Mouse (Mus musculus) embryo, embryonic 11.5 days (tissue): Measurements from ENCODE around the gene Pls3.

ENCODE experiments used
- DNase-seq: peaks from one replicate; pipeline ENCODE4 v3.0.0-alpha.2; 2012; ENCODE audit warnings: low read depth, low spot score

Pls3 gene

DNA sequence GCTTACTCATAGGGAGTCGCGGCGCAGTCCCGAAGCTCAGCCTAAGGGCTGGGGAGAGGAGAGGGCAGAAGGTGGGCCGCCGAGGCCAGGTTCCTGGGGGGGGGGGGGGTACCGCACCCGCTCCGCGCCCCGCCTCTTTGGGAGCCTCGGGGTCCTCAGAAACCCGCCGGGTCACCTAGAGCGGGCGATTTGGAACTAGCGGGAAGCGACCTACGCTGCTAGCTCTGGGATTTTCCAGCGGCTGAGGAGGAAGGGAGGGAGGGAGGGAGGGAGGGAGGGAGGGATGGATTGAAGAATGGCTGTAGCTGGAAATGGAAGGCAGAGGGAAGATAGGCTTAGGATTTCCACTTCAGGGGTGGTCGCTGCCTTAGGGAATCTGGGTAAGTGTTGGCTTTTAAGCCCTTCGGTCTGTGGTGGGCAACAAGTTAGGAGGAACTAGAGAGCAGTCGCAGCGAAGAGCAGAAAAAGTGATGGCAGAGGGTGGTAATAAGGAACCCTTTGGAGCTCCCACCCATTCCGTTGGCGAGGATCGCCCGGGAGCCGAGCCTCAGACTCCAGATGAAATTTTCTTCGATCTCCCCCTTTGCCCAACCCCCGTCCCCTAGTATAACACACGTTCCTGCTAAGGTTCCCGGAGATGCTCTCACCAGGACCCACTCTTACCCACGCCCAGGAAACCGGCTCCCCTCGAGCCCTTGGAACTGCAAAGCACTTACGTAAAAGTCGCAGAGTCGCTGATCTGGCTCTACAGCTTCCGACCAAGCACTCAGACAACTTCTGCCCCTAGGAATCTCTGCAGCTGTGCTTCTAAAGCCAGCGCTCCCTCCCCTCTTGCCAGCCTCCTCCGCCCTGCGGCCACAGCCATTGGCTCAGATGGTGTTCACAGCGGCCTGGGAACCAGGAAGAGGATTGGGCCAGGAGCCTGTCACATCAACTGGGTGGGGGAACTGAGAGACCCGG is at the start of gene Pls3:
Gene Pls3, minus strand, starts transcription at position 851 of the 960 bp plus-strand sequence.
- peak; percentile 74 for DNase-seq

DNA sequence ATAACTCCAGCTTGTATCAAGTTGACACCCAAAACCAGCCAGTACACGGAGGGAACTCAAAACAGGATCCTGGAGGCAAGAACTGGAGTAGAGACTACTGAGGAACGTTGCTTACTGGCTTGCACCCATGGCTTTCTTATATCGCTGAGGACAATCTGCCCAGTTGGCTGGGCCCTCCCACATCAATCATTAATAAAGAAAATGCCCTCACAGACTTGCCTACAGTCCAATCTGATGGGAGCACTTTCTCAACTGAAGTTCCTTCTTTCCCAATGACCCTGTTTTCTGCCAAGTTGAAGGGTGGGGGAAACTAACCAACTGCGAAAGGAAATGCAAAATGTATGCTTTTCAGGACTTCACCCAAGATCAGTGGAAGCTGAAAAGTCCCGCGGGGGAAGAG is 20.7 kb upstream of the Pls3 start:
- no peak for DNase-seq

DNA sequence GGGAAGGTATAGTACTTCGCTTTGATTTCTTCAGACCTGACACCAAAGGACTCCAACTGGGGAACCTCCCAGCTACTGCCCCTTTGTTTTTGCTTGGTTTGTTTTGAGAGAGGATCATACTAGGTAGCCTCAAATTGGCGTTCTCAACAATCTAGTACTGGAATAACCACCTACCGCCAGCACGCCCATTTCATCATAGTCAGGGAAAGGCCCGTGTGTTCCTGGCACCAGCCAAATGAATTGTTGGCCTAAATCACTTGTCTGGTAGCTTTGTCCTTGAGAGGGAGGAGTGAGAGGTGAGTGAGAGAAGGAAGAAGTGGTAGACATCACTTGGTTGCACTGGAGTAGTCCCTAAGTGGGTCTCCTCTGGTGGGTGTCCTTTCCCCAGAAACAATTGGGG is 584 bp upstream of the Pls3 start:
- DNase-seq, result no peak

DNA sequence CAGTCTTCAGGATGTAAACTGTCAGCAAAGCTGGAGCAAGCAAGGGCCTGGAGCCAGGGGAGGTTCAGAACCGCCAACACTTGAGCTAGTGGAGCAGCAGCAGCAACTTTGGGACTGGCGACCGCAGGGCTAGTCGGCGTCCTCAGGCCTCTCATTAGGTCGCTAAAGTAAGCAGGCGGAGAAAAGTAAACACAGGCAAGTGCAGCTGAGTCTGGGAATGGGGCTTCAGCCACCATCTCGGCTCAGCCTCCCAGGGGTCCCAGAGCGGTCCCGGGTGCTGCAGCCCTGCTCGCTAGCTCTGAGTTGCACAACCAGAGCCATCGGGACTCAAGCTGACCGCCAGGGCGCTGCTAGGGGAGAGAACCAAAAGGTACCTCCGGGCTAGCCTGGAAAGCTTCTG is 1.2 kb downstream of the Pls3 start:
- no peak for DNase-seq

DNA sequence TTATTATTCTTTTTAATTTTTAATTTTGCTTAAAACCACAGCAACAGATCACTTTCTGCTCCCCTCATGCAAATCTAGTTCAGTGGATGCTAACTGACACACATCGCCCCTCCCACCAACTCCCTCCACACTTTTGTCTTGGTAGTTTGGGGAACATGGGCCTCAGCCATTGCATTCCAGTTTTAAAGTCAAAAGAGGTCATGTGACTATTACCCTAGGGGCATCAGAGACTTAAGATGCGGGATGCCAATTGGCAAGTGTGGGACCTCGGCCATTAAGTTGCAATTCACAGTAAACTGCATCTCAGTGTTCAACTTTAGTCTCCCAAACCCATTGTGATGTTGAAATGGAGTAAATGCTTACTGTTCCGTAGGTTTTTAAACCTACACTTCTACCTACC is 1.7 kb downstream of the Pls3 start:
- DNase-seq, result no peak

DNA sequence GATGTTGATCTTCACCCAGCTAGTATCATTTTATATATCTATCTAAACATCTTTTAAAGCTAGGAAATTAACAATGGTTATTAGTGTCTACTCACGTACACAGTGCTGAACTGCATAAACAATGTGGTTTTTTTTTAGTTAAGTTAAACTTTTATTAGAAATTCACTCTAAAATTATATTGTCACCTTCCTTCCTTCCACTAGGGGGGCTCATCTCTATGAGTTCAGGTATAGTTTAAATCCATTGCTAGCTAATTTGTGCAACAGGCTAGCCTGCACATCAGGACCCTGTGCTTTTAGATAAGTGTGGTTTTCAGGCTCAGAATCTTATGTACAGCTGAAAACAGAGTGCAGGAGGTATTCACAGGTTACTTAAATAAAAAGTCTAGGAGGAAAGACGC is 3.1 kb downstream of the Pls3 start:
- no peak for DNase-seq

DNA sequence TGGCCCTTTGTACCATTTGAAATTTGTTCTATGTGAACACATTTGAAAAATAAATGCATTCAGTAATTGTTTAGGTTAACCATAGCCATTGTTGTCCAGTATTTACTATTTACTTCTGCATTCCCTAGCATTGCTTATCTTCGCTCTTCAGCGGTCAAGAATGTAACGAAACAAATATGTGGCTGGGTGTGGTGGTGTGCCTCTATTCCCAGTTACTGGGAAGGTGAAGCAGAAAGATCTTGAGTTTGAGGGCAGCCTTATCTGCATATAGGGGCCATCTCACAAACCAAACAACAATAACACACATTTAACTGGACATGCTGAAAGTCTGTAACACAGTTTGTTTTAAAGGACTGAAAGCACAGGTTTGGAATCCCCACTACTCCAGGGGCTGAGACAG is 13.3 kb downstream of the Pls3 start:
- no peak for DNase-seq

DNA sequence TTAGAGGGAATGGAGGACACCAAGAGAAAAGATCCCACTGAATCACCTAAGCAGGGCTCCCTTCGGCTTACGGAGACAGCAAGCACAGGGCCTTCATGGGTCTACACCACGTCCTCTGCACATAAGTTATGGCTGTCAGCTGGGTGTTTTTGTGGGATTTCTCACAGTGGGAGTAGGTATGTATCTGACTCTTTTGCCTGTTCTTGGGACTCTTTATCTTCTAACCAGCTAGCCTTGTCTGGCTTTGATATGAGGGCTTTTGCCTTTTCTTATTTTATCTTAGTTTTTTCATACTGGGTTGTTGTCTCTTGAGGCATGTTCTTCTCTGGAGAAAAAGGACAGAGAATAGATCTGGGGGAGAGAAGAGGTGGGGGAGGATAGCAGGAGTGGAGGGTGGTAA is 20.7 kb downstream of the Pls3 start:
- no peak for DNase-seq

DNA sequence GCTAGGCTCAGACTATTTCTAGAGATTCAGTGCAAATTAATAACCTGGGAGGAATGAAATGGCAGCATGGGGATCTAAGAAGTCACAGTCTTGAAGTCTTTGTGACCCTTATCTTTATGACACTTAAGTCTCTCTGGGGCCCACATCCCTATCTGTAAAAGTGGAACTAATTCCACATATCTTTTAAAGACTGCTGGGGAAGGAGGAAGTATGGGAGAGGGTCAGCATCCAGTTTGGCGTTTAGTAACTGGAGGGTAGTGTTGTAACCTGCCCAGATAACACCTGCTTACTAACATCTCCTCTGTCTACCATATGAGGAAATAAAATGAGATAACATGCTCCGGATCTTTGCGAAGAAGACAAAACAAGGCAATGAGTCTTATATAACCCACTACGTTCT is 30.7 kb downstream of the Pls3 start:
- no peak for DNase-seq

DNA sequence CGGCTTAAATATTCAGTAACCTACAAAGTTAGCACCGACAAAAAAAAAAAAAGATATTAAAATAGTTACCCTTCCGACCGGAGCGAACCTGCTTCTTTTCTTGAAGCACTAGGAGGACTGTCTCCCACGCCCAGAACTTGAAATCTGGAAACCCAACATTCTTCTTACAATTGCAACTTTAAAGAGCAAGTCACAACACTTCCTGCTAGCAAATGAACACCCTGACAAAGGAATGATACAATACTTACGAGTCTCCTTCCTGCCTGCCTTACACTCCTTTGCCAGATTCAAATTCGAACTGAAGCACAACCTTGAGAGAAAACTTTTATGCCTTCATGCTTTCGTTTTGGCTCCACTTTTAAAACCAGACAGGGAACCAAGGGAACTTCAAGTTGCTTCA is 32.1 kb downstream of the Pls3 start:
- no peak for DNase-seq

DNA sequence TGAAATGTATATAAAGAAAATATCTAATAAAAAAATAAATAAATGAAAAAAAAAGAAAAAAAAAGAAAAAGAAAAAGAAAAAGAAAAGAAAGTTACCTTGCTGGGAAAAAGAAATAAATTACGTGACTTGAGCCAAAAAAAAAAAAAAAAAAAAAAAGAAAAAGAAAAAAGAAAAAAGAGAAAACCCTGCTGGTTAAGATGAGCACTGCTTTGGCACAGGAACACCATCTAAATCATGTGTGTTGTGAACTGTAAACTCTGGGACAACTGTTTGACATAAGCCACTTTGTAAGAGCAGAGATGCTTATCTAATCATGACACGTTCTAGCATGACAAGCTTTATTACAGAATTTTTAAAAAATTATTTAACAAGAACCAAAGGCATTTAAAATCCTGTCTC is 32.9 kb downstream of the Pls3 start:
- no peak for DNase-seq

DNA sequence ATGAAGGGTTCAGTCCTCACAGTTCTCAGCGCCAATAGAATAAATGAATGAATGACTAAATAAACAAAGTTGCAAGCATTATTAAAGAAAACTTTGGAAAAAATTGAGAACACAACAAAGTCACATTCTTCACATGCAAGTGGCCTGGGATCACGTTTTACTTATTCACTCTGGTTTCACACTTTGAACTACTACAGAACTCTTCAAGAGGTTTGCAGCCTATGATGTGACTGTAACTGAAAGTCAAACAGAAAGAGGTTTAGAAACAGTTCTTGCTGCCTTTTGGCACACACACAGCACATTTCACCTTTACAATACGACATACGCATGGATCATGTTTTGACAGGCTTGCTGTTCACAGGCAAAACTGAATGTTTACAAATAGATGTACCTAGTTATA is 34.7 kb downstream of the Pls3 start:
- no peak for DNase-seq

DNA sequence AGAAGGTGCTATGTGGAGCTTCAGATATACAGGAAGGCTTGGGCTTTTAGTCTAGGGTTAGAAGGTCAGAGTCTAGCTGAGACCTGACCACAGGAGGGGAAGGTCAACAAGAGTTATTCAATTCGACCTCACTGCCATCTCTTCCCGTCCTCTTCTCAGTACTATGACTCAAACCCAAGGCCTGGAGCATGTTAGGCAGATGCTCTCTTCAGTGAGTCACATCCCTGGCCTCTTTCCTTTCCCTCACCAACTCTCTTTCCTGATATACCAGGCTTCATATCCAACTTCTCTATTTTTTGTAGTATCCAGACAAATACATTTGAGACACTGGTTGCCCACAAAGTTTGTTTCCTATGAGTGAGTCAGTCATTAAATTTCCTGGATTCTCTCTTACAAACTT is 40.1 kb downstream of the Pls3 start:
- no peak for DNase-seq

DNA sequence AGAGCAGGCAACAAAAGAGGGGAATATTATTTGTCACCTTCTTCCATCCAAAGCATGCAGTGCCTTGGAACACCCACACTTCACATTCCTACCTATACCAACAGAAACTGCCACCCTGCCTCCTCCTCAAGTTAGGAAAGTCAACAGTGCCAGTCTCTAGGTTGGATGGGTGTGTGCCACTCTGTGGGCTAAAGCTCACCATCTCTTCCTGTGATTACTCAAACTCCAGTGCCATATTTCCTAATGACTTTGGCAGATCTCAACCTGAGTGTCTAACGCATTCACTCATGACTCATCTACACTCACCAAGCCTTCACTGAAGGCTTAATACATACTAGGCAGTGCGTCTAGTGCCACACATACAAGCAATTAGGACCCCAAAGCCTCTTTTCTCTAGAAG is 40.7 kb downstream of the Pls3 start:
- DNase-seq, result no peak

DNA sequence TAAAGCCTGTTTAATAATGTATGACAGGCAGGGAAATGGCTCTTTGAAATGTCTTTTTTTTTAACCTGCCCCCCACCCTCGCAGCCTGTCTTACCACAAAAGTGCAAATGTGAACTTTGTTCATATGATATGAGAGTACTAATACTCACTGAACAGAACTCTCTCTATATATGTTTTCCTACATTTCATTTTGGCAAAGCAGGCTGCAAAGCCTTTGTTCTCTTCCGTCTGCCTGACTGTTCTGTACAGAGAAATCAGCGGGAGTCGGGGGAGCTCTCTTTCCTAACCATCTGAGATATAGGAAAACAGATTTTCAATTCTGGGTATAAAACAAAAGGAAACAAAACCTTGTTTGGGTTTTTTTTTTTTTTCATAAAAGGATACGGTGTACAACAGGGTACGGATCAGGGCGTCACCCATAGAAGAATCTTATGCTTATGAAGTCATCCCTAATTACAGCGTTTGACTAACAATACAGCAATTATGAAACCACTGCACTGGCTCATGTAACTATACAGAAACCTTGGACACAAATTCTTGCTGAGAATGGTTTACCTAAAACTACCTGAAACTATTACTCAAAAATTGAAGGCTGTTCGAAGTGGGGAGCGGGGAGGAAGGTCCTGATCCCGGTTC is 41.9 kb downstream of the Pls3 start:
- DNase-seq, result no peak

DNA sequence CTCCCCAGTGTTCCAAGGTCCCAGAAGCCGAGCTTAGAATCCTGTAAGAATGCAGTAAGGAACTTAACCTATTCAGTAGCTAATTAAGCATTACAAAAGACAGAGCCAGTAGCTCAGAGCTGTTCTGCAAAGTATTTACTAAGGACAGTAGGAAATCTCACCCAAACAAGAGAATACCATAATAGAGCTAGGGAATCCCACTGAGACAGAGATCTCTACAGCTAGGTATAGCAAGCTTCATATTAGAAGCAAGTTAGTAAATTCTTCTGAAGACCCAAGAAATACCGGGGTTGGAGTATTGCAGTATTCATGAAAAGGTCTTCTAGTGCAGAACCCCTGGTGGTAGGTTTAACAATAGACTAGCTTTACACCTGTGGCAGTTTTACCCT is 45.1 kb downstream of the Pls3 start:
- DNase-seq, result no peak

DNA sequence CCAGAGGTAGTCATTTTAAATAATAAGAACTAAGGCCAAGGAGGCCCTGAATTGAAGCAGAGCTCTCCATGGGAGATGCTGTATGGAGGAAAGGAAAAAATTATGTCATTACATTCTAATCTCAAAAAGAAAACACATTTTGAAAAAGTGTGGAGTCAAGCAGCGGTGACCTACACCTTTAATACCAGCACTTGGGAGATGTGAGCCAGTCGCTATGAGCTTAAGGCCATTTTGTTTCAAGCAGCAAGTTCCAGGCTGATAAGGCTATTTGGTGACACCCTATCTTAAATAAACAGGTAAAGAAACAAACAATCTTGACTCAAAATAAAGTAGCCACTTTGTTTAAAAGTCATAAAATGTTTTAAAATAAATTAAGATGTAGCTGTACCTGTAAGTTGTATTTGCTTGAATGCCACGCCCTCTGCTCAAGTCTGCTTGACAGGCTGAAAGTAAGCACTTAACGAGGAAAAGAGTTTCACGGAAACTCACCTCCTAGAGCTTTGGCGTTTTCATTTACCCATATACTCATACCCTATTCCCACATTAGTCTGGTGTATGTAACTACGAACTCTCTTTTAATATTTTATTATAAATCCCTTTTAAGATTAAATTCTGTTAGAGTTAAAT is 45.6 kb downstream of the Pls3 start:
- no peak for DNase-seq

DNA sequence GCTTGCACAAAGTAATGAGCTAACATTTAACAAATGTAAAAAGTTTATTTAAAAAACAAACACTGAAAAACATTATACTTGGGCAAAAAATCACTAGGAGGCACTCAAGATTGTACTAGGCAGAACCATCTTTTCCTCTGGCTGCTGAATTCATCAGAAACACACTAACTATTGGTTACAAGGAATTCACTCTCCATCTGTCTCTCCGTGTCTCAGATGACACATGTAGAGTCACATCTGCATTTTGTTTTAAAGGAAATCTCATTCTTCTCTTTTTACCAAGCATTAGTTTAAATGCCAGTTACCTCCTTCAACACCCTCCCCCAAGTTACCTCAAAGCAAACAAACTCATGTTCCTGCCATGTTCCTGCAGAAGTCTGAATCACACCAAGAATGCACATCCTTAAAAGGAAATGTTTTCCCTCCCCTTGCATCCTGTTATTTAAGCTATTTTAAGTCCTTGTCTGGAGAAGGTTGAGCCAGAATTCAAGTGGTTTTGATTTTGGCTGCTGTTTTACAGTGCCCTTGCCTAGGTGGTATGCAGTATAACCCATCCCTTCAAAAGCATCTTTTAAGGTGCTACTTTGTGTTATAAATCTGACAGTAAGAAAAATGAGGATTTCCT is 56.2 kb downstream of the Pls3 start:
- DNase-seq, result no peak

DNA sequence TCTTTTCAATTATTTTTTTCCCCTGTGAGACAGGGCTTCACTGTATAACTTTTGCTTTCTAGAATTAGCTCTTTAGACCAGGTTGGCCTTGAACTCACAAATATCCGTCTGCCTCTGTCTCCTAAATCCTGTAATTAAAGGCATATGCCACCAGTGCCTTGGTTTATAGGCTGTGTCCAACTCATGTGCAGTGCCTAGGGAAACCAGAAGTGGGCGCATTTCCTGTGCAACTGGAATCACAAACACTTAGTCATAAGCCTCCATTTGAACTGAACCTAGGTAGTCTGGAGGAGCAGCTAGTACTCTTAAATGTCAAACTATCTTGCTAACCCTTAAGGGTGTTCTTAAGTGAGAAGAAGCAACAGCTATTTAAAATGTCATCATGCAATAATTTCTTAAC is 60.0 kb downstream of the Pls3 start:
- DNase-seq, result no peak

DNA sequence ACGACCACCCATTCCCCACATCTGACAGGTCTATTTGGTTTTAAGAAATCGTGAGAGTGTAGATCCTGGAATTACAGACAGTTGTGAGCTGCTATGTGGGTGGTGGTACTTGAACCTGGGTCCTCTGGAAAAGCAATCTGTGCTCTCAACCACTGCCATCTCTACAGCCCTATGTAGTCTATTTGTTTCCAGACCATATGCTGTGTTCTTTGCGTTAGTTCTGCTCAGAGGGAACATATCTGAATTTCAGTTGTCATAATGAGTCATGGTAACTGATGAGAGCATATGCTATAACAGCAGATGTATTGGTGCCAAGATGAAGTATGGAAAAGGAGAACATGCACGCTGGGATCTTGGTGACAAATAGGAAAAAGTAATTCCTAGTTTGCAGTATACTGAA is 60.9 kb downstream of the Pls3 start:
- no peak for DNase-seq

DNA sequence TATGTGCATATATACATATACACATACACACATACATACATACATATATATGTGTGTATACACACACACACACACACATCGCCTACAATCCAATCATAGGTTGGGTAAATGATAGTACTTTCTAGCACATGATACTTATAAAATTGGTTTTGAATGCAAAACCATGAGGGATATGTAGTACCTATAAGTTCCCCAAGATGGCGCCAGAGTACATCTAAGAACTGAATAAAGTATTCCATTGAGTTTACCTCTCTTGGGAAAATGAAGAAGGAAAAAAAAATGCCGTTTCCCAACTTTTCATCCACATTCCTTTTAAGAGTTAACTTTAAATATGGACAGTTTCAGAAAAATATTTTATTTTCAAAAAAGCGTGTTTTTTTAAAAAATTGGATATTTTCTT is 78.4 kb downstream of the Pls3 start:
- peak; percentile 22 for DNase-seq

DNA sequence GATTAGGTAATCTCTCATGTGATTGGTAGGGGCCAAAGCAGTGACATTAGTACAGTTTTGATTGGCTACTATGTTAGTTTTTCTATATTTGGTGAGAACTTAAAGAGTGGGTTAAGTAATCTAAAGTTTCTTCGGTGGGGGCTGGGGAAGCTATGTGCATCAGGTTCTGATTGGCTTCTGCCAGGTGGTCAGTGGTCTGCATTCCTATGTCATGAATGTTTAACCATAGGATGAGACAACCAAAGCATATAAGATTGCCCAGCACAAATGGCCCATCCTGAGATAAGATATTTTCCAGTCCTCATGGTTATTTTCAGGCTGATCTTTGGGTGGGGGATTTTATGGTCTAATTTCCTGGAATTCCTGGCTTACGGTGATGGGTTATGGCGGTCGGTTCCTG is 95.2 kb downstream of the Pls3 start:
- DNase-seq, result no peak
